Mouse (Mus musculus) neural tube, embryonic 11.5 days (tissue): Measurements from ENCODE around the gene Olfr693. TPM values are rescaled to one million over a fixed set of nuclear protein-coding genes. Genes with fewer than 3 reads are reported as not detected.

Experiments used
- ATAC-seq: fragments of 200-750 bp; cut with Nextera tagmentation; 2 replicates; pipeline ENCODE4 v1.8.0; 2017; ENCODE audit warnings: moderate number of reproducible peaks, mild to moderate bottlenecking, moderate TSS enrichment, moderate library complexity; ENCODE audit not compliant: insufficient read depth, low FRiP score, low TSS enrichment
- DNase-seq: peaks from one replicate; pipeline ENCODE4 v3.0.0-alpha.2; 2015; ENCODE audit warnings: low spot score
- H3K27ac ChIP-seq: fragments of 300-500 bp; sonication (generic); 2 replicates; pipeline ENCODE4 v1.5.1; 2014; ENCODE audit warnings: low read depth, mild to moderate bottlenecking, low read length
- H3K27me3 ChIP-seq: fragments of 300-500 bp; sonication (generic); 2 replicates; pipeline ENCODE4 v1.6.1; 2014; ENCODE audit warnings: mild to moderate bottlenecking, low read length, mixed read lengths; ENCODE audit not compliant: control insufficient read depth, insufficient read depth
- H3K36me3 ChIP-seq: fragments of 300-500 bp; sonication (generic); 2 replicates; pipeline ENCODE4 v1.6.1; 2014; ENCODE audit warnings: mild to moderate bottlenecking, low read length, moderate library complexity, mixed read lengths; ENCODE audit not compliant: control insufficient read depth, insufficient read depth
- H3K4me1 ChIP-seq: fragments of 300-500 bp; sonication (generic); 2 replicates; pipeline ENCODE4 v1.6.1; 2014; ENCODE audit warnings: low read length, mixed read lengths; ENCODE audit not compliant: control insufficient read depth, insufficient read depth
- H3K4me2 ChIP-seq: fragments of 300-500 bp; sonication (generic); 2 replicates; pipeline ENCODE4 v1.6.1; 2014; ENCODE audit warnings: low read depth, mild to moderate bottlenecking, moderate library complexity
- H3K4me3 ChIP-seq: fragments of 300-500 bp; sonication (generic); 2 replicates; pipeline ENCODE4 v1.5.1; 2014; ENCODE audit warnings: low read depth, low read length
- H3K9ac ChIP-seq: fragments of 300-500 bp; sonication (generic); 2 replicates; pipeline ENCODE4 v1.6.1; 2014; ENCODE audit warnings: mild to moderate bottlenecking, low read length
- H3K9me3 ChIP-seq: fragments of 300-500 bp; sonication (generic); 2 replicates; pipeline ENCODE4 v1.6.1; 2016; ENCODE audit warnings: low read length; ENCODE audit not compliant: control insufficient read depth
- WGBS: fragments of 180-500 bp; shearing (Covaris S2); extraction: QIAGEN DNeasy Blood & Tissue Kit; methylation state at CpG from one replicate; pipeline ENCODE4 v1.1.7; 2014; 5-methylcytosine and 5-hydroxymethylcytosine counted together
- polyA plus RNA-seq: library from polyadenylated mRNA; unstranded; fragments of >200 nt; fragmentation: Nextera tagmentation; extraction: Ambion mirVana; gene quantifications from 2 replicates; pipeline ENCODE4 v1.2.1, GENCODE M21; 2014

Olfr693 gene
- polyA plus RNA-seq, 1 experiment from 2014 or later = not detected

GRCm38 (mm10) chr7:106652344-106652652, 28.1 kb downstream of the Olfr693 start:
- Histone ChIP-seq H3K27ac (no peak overlapping the region), H3K9me3 (no peaks in the 10 kb centered on the region), H3K4me1 (no peaks in the 10 kb centered on the region), H3K4me2 (no peak overlapping the region), H3K9ac (no peak overlapping the region), H3K4me3 (no peak overlapping the region), H3K36me3 (no peaks in the 10 kb centered on the region), H3K27me3 (no peaks in the 10 kb centered on the region)
- ATAC-seq = no peak
- no peak for DNase-seq

- Histone ChIP-seq H3K4me3 (no peak overlapping the region), H3K27ac (no peak overlapping the region), H3K36me3 (no peaks in the 10 kb centered on the region), H3K27me3 (no peaks in the 10 kb centered on the region), H3K9me3 (no peaks in the 10 kb centered on the region), H3K9ac (no peak overlapping the region), H3K4me1 (no peaks in the 10 kb centered on the region), H3K4me2 (no peak overlapping the region)
- DNase-seq (no peak), ATAC-seq (no peak)
These were observed 28.6 kb downstream of the Olfr693 start for GRCm38 (mm10) chr7:106651555-106652343.

GRCm38 (mm10) chr7:106649774-106650173, 30.6 kb downstream of the Olfr693 start:
- no peaks in the 10 kb centered on the region for H3K9me3 ChIP-seq
- 76% methylated on average over 1 of the region's 1 CpGs for WGBS
- H3K36me3 ChIP-seq = no peaks in the 10 kb centered on the region
- DNase-seq (no peak), ATAC-seq (no peak)
- H3K9ac ChIP-seq = no peak overlapping the region
- no peak overlapping the region for H3K4me3 ChIP-seq
- H3K27me3 ChIP-seq = no peaks in the 10 kb centered on the region
- H3K27ac ChIP-seq = no peak overlapping the region
- H3K4me2 ChIP-seq = no peak overlapping the region
- H3K4me1 ChIP-seq = no peaks in the 10 kb centered on the region

- no peaks in the 10 kb centered on the region for H3K9me3 ChIP-seq
- ATAC-seq (no peak), DNase-seq (no peak)
- no peak overlapping the region for H3K27ac ChIP-seq
- no peak overlapping the region for H3K9ac ChIP-seq
- H3K4me1 ChIP-seq = no peaks in the 10 kb centered on the region
- H3K27me3 ChIP-seq = no peaks in the 10 kb centered on the region
- H3K4me2 ChIP-seq = no peak overlapping the region
- H3K36me3 ChIP-seq = no peaks in the 10 kb centered on the region
- WGBS = 63% methylated on average over 1 of the region's 1 CpGs
- no peak overlapping the region for H3K4me3 ChIP-seq
These were observed 35.1 kb downstream of the Olfr693 start for GRCm38 (mm10) chr7:106645261-106645660.

- Histone ChIP-seq H3K4me2 (no peak overlapping the region), H3K36me3 (no peaks in the 10 kb centered on the region)
- 77% methylated on average over 3 of the region's 3 CpGs for WGBS
These were observed 36.0 kb downstream of the Olfr693 start for GRCm38 (mm10) chr7:106644222-106644870.

GRCm38 (mm10) chr7:106640839-106641238, 39.5 kb downstream of the Olfr693 start:
- ATAC-seq (no peak), DNase-seq (no peak)
- Histone ChIP-seq H3K27ac (no peak overlapping the region), H3K27me3 (no peaks in the 10 kb centered on the region), H3K4me3 (no peak overlapping the region), H3K4me1 (no peaks in the 10 kb centered on the region), H3K9ac (no peak overlapping the region), H3K4me2 (no peak overlapping the region), H3K36me3 (no peaks in the 10 kb centered on the region), H3K9me3 (no peaks in the 10 kb centered on the region)
- 91% methylated on average over 1 of the region's 1 CpGs for WGBS

More at GRCm38 (mm10) chr7:106644222-106644870, 36.0 kb downstream of the Olfr693 start:
- Histone ChIP-seq H3K9ac (no peak overlapping the region), H3K27ac (no peak overlapping the region), H3K4me3 (no peak overlapping the region), H3K9me3 (no peaks in the 10 kb centered on the region), H3K4me1 (no peaks in the 10 kb centered on the region), H3K27me3 (no peaks in the 10 kb centered on the region)
- ATAC-seq (no peak), DNase-seq (no peak)

- no peak overlapping the region for H3K4me3 ChIP-seq
- H3K36me3 ChIP-seq = no peaks in the 10 kb centered on the region
- no peak overlapping the region for H3K9ac ChIP-seq
- no peak for DNase-seq
- no peak overlapping the region for H3K4me2 ChIP-seq
- 91% methylated on average over 4 of the region's 4 CpGs for WGBS
- no peak for ATAC-seq
- H3K9me3 ChIP-seq = no peaks in the 10 kb centered on the region
- H3K27me3 ChIP-seq = no peaks in the 10 kb centered on the region
- H3K4me1 ChIP-seq = no peaks in the 10 kb centered on the region
- no peak overlapping the region for H3K27ac ChIP-seq
These were observed 44.8 kb downstream of the Olfr693 start for GRCm38 (mm10) chr7:106635560-106635959.
